ENCODE assay signal across 8 mouse cellular contexts in genomic region chr7:6194129-6194528, GRCm38 (mm10). TPM values are rescaled to one million over a fixed set of nuclear protein-coding genes. Genes with fewer than 3 reads are reported as not detected.
DNase-seq lines count a peak whose midpoint lies in the region; ATAC-seq and TF ChIP-seq lines count a peak whose summit lies in the region.

No protein-coding gene starts in this region.

- no peaks in the 10 kb centered on the region for H3K9me3 ChIP-seq in hindbrain, embryonic 11.5 days (ENCODE audit: control insufficient read depth, low read length)
- H3K9me3 ChIP-seq in limb, embryonic 11.5 days (ENCODE audit: control insufficient read depth, low read length), result no peaks in the 10 kb centered on the region
- H3K9me3 ChIP-seq in midbrain, embryonic 11.5 days (ENCODE audit: control insufficient read depth, low read length), result no peaks in the 10 kb centered on the region

- TF ChIP-seq POLR2A in bone marrow macrophage, adult 2 months (IDR thresholded peaks at IDR 0.05; ENCODE audit: borderline replicate concordance, low read depth, low read length), result no peak

- H3K4me2 ChIP-seq in hindbrain, embryonic 11.5 days (replicated peaks; ENCODE audit: low read depth, low read length), result no peak overlapping the region
- no peak overlapping the region for H3K4me2 ChIP-seq in limb, embryonic 11.5 days (ENCODE audit: low read depth, severe bottlenecking)
- H3K4me2 ChIP-seq in midbrain, embryonic 11.5 days, result no peak overlapping the region

- H3K27ac ChIP-seq in bone marrow macrophage, adult 2 months (ENCODE audit: insufficient read depth, low read depth, low read length), result no peak overlapping the region
- no peak overlapping the region for H3K27ac ChIP-seq in hindbrain, embryonic 11.5 days (ENCODE audit: low read depth, low read length)
- H3K27ac ChIP-seq in limb, embryonic 11.5 days (replicated peaks; ENCODE audit: low read depth, low read length), result no peak overlapping the region
- H3K27ac ChIP-seq in midbrain, embryonic 11.5 days (ENCODE audit: low read depth, low read length), result no peak overlapping the region

- no peaks in the 10 kb centered on the region for H3K4me1 ChIP-seq in bone marrow macrophage, adult 2 months (ENCODE audit: control insufficient read depth, insufficient read depth, low read length)
- H3K4me1 ChIP-seq in hindbrain, embryonic 11.5 days (replicated peaks; ENCODE audit: control insufficient read depth, insufficient read depth, low read length), result no peaks in the 10 kb centered on the region
- no peaks in the 10 kb centered on the region for H3K4me1 ChIP-seq in limb, embryonic 11.5 days (ENCODE audit: control insufficient read depth, insufficient read depth, low read length)
- H3K4me1 ChIP-seq in midbrain, embryonic 11.5 days (ENCODE audit: control insufficient read depth, insufficient read depth, low read length), result no peaks in the 10 kb centered on the region

- no peaks in the 10 kb centered on the region for H3K27me3 ChIP-seq in hindbrain, embryonic 11.5 days (ENCODE audit: control insufficient read depth, insufficient read depth, low read length)
- no peaks in the 10 kb centered on the region for H3K27me3 ChIP-seq in limb, embryonic 11.5 days (ENCODE audit: control insufficient read depth, insufficient read depth, low read length)
- no peaks in the 10 kb centered on the region for H3K27me3 ChIP-seq in midbrain, embryonic 11.5 days (ENCODE audit: control insufficient read depth, insufficient read depth, low read length)

- WGBS in hindbrain, embryonic 11.5 days, result 27% methylated on average over 5 of the region's 5 CpGs
- 22% methylated on average over 5 of the region's 5 CpGs for WGBS in limb, embryonic 11.5 days
- WGBS in midbrain, embryonic 11.5 days, result 19% methylated on average over 5 of the region's 5 CpGs

- no peak overlapping the region for H3K9ac ChIP-seq in hindbrain, embryonic 11.5 days (ENCODE audit: low read depth, low read length)
- no peak overlapping the region for H3K9ac ChIP-seq in limb, embryonic 11.5 days (ENCODE audit: low read length)
- H3K9ac ChIP-seq in midbrain, embryonic 11.5 days (ENCODE audit: low read length), result no peak overlapping the region

- H3K36me3 ChIP-seq in hindbrain, embryonic 11.5 days (ENCODE audit: control insufficient read depth, insufficient read depth, low read length), result no peaks in the 10 kb centered on the region
- peaks cover 2% of the 10 kb centered on the region for H3K36me3 ChIP-seq in limb, embryonic 11.5 days (ENCODE audit: control insufficient read depth, insufficient read depth, low read length)
- no peaks in the 10 kb centered on the region for H3K36me3 ChIP-seq in midbrain, embryonic 11.5 days (ENCODE audit: control insufficient read depth, insufficient read depth, low read length)

- H3K4me3 ChIP-seq in bone marrow macrophage, adult 2 months (ENCODE audit: insufficient read depth, low read length), result no peak overlapping the region
- H3K4me3 ChIP-seq in hindbrain, embryonic 11.5 days (ENCODE audit: low read depth, low read length), result no peak overlapping the region
- H3K4me3 ChIP-seq in limb, embryonic 11.5 days (ENCODE audit: low read depth, low read length), result no peak overlapping the region
- H3K4me3 ChIP-seq in midbrain, embryonic 11.5 days (ENCODE audit: low read depth, low read length), result no peak overlapping the region

- 0 out of 2 replicates have a peak, but pooled peaks have one; percentile 65 for ATAC-seq in erythroblast, adult 5-6 weeks (replicated peaks; ENCODE audit: low FRiP score, poor library complexity, severe bottlenecking)
- peak; percentile 79 for ATAC-seq in hindbrain, embryonic 11.5 days (ENCODE audit: low FRiP score)
- ATAC-seq in limb, embryonic 11.5 days (ENCODE audit: insufficient number of reproducible peaks, low FRiP score, low TSS enrichment, low read depth), result peak; percentile 73
- ATAC-seq in midbrain, embryonic 11.5 days (ENCODE audit: low FRiP score), result peak; percentile 81

- peak; percentile 94 for TF ChIP-seq CTCF in bone marrow macrophage, adult 2 months (IDR thresholded peaks at IDR 0.05; ENCODE audit: low read depth, low read length)

- peak; percentile 45 for DNase-seq in layer of hippocampus, adult 11-12 months (ENCODE audit: low spot score)
- no peak for DNase-seq in layer of hippocampus, adult 9-11 months
- DNase-seq in hindbrain, embryonic 11.5 days (ENCODE audit: low spot score), result peak; percentile 80
- peak; percentile 77 for DNase-seq in limb, embryonic 11.5 days (ENCODE audit: low spot score)
- DNase-seq in midbrain, embryonic 11.5 days (ENCODE audit: low spot score, missing footprints), result no peak
- peak; percentile 27 for DNase-seq in spleen, adult 12 weeks (ENCODE audit: low spot score)

RNA-seq across cellular contexts. Expression of gene Galp, which starts 2.8 kb away (rescaled TPM):
- not detected in 2 replicates for polyA plus RNA-seq in bone marrow macrophage, adult 2 months (2012; ENCODE audit: insufficient read depth, insufficient read length, missing spikeins)
- not detected in 2 replicates for total RNA-seq in erythroblast, adult 5-6 weeks (2015; ENCODE audit: low replicate concordance)
- not detected in 2 replicates for total RNA-seq in erythroblast, adult 5-6 weeks (2017; ENCODE audit: low replicate concordance)
- polyA plus RNA-seq in hindbrain, embryonic 11.5 days (2014; fragmentation: Nextera tagmentation; extraction: Ambion mirVana), result not detected in 2 replicates
- polyA plus RNA-seq in limb, embryonic 11.5 days (2014; fragmentation: Nextera tagmentation; extraction: Ambion mirVana), result not detected in 2 replicates
- polyA plus RNA-seq in midbrain, embryonic 11.5 days (2014; fragmentation: Nextera tagmentation; extraction: Ambion mirVana), result not detected in 2 replicates

RNA-seq across cellular contexts. Expression of gene Zfp444, which starts 22.1 kb away (rescaled TPM):
- 21.8 and 24.2 TPM in 2 replicates for polyA plus RNA-seq in bone marrow macrophage, adult 2 months (2012; ENCODE audit: insufficient read depth, insufficient read length, missing spikeins)
- 0.77 and 1.5 TPM in 2 replicates for total RNA-seq in erythroblast, adult 5-6 weeks (2015; ENCODE audit: low replicate concordance)
- 1.3 and 5.7 TPM in 2 replicates for total RNA-seq in erythroblast, adult 5-6 weeks (2017; ENCODE audit: low replicate concordance)
- polyA plus RNA-seq in hindbrain, embryonic 11.5 days (2014; fragmentation: Nextera tagmentation; extraction: Ambion mirVana), result 67.9 and 73.1 TPM in 2 replicates
- polyA plus RNA-seq in limb, embryonic 11.5 days (2014; fragmentation: Nextera tagmentation; extraction: Ambion mirVana), result 71.6 and 79.7 TPM in 2 replicates
- 69.4 and 72.2 TPM in 2 replicates for polyA plus RNA-seq in midbrain, embryonic 11.5 days (2014; fragmentation: Nextera tagmentation; extraction: Ambion mirVana)

RNA-seq across cellular contexts. Expression of gene Zscan5b, which starts 27.9 kb away (rescaled TPM):
- not detected in 2 replicates for polyA plus RNA-seq in bone marrow macrophage, adult 2 months (2012; ENCODE audit: insufficient read depth, insufficient read length, missing spikeins)
- not detected in 2 replicates for total RNA-seq in erythroblast, adult 5-6 weeks (2015; ENCODE audit: low replicate concordance)
- not detected in 2 replicates for total RNA-seq in erythroblast, adult 5-6 weeks (2017; ENCODE audit: low replicate concordance)
- not detected in 2 replicates for polyA plus RNA-seq in hindbrain, embryonic 11.5 days (2014; fragmentation: Nextera tagmentation; extraction: Ambion mirVana)
- polyA plus RNA-seq in limb, embryonic 11.5 days (2014; fragmentation: Nextera tagmentation; extraction: Ambion mirVana), result not detected in 2 replicates
- polyA plus RNA-seq in midbrain, embryonic 11.5 days (2014; fragmentation: Nextera tagmentation; extraction: Ambion mirVana), result not detected in 2 replicates

RNA-seq across cellular contexts. Expression of gene Zfp787, which starts 38.3 kb away (rescaled TPM):
- 22.8 and 25.1 TPM in 2 replicates for polyA plus RNA-seq in bone marrow macrophage, adult 2 months (2012; ENCODE audit: insufficient read depth, insufficient read length, missing spikeins)
- 1.5 and 8.4 TPM in 2 replicates for total RNA-seq in erythroblast, adult 5-6 weeks (2015; ENCODE audit: low replicate concordance)
- total RNA-seq in erythroblast, adult 5-6 weeks (2017; ENCODE audit: low replicate concordance), result 5.2 and 10.3 TPM in 2 replicates
- 11.3 and 13.0 TPM in 2 replicates for polyA plus RNA-seq in hindbrain, embryonic 11.5 days (2014; fragmentation: Nextera tagmentation; extraction: Ambion mirVana)
- 13.2 and 14.7 TPM in 2 replicates for polyA plus RNA-seq in limb, embryonic 11.5 days (2014; fragmentation: Nextera tagmentation; extraction: Ambion mirVana)
- polyA plus RNA-seq in midbrain, embryonic 11.5 days (2014; fragmentation: Nextera tagmentation; extraction: Ambion mirVana), result 13.5 and 14.7 TPM in 2 replicates

RNA-seq across cellular contexts. Expression of gene Epp13, which starts 58.4 kb away (rescaled TPM):
- polyA plus RNA-seq in bone marrow macrophage, adult 2 months (2012; ENCODE audit: insufficient read depth, insufficient read length, missing spikeins), result not detected in 2 replicates
- total RNA-seq in erythroblast, adult 5-6 weeks (2015; ENCODE audit: low replicate concordance), result not detected in 2 replicates
- total RNA-seq in erythroblast, adult 5-6 weeks (2017; ENCODE audit: low replicate concordance), result not detected in 2 replicates
- not detected in 2 replicates for polyA plus RNA-seq in hindbrain, embryonic 11.5 days (2014; fragmentation: Nextera tagmentation; extraction: Ambion mirVana)
- not detected in 2 replicates for polyA plus RNA-seq in limb, embryonic 11.5 days (2014; fragmentation: Nextera tagmentation; extraction: Ambion mirVana)
- polyA plus RNA-seq in midbrain, embryonic 11.5 days (2014; fragmentation: Nextera tagmentation; extraction: Ambion mirVana), result 0.25 TPM in 1 of 2 replicates, not detected in the other

Comparison
In these comparisons a context has a peak if more than half of its experiments do, and no peak if none do; other contexts are left out.
1. DNase-seq: peak in layer of hippocampus, adult 11-12 months (single experiment), hindbrain, embryonic 11.5 days (single experiment), limb, embryonic 11.5 days (single experiment) and spleen, adult 12 weeks (single experiment); none in layer of hippocampus, adult 9-11 months (single experiment) and midbrain, embryonic 11.5 days (single experiment).
2. Peak in every context shown above with its lines, with median percentiles within 50 percentile points of each other: ATAC-seq.